Mouse (Mus musculus) MEL (cell line): ENCODE measurements at regions not wholly inside any gene's neighbourhood (a gene's known extent, or its start where the extent isn't known, plus 50 kb on each side); places are given as distances from the start of the nearest gene placed in this dataset.

ENCODE experiments used
- CTCF ChIP-seq, 3 experiments: IDR thresholded peaks in 2 of 3; conservative IDR thresholded peaks in 1 of 3; 2 replicates each; pipeline ENCODE4 v1.5.1; 2011 to 2012; ENCODE audit warnings: low read length in 3 of 3, low read depth in 2 of 3, mild to moderate bottlenecking in 2 of 3, improper control_type of control experiment in 1 of 3, inconsistent platforms in 1 of 3, mixed read lengths in 1 of 3, moderate library complexity in 1 of 3; ENCODE audit not compliant: control insufficient read depth in 1 of 3, insufficient read depth in 1 of 3, poor library complexity in 1 of 3, severe bottlenecking in 1 of 3
- ELF1 ChIP-seq: IDR thresholded peaks from 2 replicates; pipeline ENCODE4 v1.6.1; 2014; ENCODE audit warnings: low read depth, mild to moderate bottlenecking, inconsistent platforms, low read length, improper control_type of control experiment, moderate library complexity
- EP300 ChIP-seq, 2 experiments: IDR thresholded peaks; 2 replicates each; pipeline ENCODE4 v1.6.1; 2011; ENCODE audit warnings: improper control_type of control experiment in 2 of 2, low read length in 2 of 2, low read depth in 1 of 2, mild to moderate bottlenecking in 1 of 2
- GABPA ChIP-seq: IDR thresholded peaks from 2 replicates; pipeline ENCODE4 v1.6.1; 2012; ENCODE audit warnings: low read depth, mild to moderate bottlenecking, inconsistent platforms, low read length, improper control_type of control experiment, moderate library complexity
- MAZ ChIP-seq: IDR thresholded peaks from 2 replicates; pipeline ENCODE4 v1.6.1; 2012; ENCODE audit warnings: low read depth, mild to moderate bottlenecking, inconsistent platforms, low read length, improper control_type of control experiment
- MEF2A ChIP-seq: IDR thresholded peaks from 2 replicates; pipeline ENCODE4 v1.6.1; 2014; ENCODE audit warnings: low read depth, mild to moderate bottlenecking, inconsistent platforms, low read length, improper control_type of control experiment; ENCODE audit not compliant: poor library complexity, insufficient replicate concordance, severe bottlenecking; ENCODE audit errors: extremely low read depth
- ZNF384 ChIP-seq: IDR thresholded peaks from 2 replicates; pipeline ENCODE4 v1.6.1; 2012; ENCODE audit warnings: low read depth, mild to moderate bottlenecking, inconsistent platforms, low read length, improper control_type of control experiment

GRCm38 (mm10) chr3:70201334-70201943, 194.0 kb downstream of the Otol1 start:
- TF ChIP-seq CTCF (IDR thresholded peaks at IDR 0.05 in 2 of 3, conservative IDR thresholded peaks at IDR 0.05 in 1 of 3; ENCODE audit: control insufficient read depth in 1 of 3, insufficient read depth in 1 of 3, low read depth in 2 of 3, low read length in 3 of 3, poor library complexity in 1 of 3, severe bottlenecking in 1 of 3) (no peak), EP300 (IDR thresholded peaks at IDR 0.05; ENCODE audit: low read depth in 1 of 2, low read length in 2 of 2) (no peak), MAZ (no peak), ZNF384 (no peak), GABPA (no peak), MEF2A (no peak), ELF1 (no peak)
